Mouse (Mus musculus) adrenal gland (tissue): ENCODE data around the gene Abca5.
"Not testable (repeated sequence)": the region's sequence is repeated elsewhere in the genome, so short reads cannot be mapped to it uniquely, and the experiment has no call there.

Source experiments
- intact Hi-C: fragments of 180-260 bp; cut with DNase I; formaldehyde crosslinking; loops from one replicate; pipeline ENCODE4 v1.15.1; 2025
- long read RNA-seq, 2 experiments: library from polyadenylated mRNA; unstranded; transcript quantifications; one replicate each; pipeline ENCODE4 v2.0.0; 2020; ENCODE audit warnings: borderline replicate concordance in 1 of 2; ENCODE audit not compliant: insufficient replicate concordance in 1 of 2

Gene Abca5
- long read RNA-seq, experiment 1, result 0 reads
- long read RNA-seq, experiment 2, result 0 reads

GRCm38 (mm10) chr11:110337289-110338245 lies at the start of gene Abca5:
Gene Abca5 (minus strand): TSS chr11:110337716.
- intact Hi-C loops, result no loop called here

GRCm38 (mm10) chr11:110385487-110385886 lies 48.0 kb upstream of the Abca5 start:
- intact Hi-C loops, result no loop called here

GRCm38 (mm10) chr11:110380310-110380668 lies 42.8 kb upstream of the Abca5 start:
- intact Hi-C loops, result no loop called here

- intact Hi-C loops, result no loop called here
Measured at GRCm38 (mm10) chr11:110379661-110380309, 42.3 kb upstream of the Abca5 start.

GRCm38 (mm10) chr11:110374036-110374435 lies 36.5 kb upstream of the Abca5 start:
- intact Hi-C loops, result no loop called here

- intact Hi-C loops, result no loop called here
Measured at GRCm38 (mm10) chr11:110372266-110372954, 34.9 kb upstream of the Abca5 start.

GRCm38 (mm10) chr11:110371827-110372226 lies 34.3 kb upstream of the Abca5 start:
- intact Hi-C loops, result no loop called here

GRCm38 (mm10) chr11:110369312-110370019 lies 31.9 kb upstream of the Abca5 start:
- intact Hi-C loops, result loop anchor here (5.0 kb wide), 1 partner anchor 113 kb away; no protein-coding TSS in a partner anchor

- intact Hi-C loops, result loop anchor here (5.0 kb wide), 1 partner anchor 115 kb away; no protein-coding TSS in a partner anchor
Measured at GRCm38 (mm10) chr11:110367638-110368037, 30.1 kb upstream of the Abca5 start.

- intact Hi-C loops, result loop anchor here (5.0 kb wide), 1 partner anchor 115 kb away; no protein-coding TSS in a partner anchor
Measured at GRCm38 (mm10) chr11:110366902-110367301, 29.4 kb upstream of the Abca5 start.

- intact Hi-C loops, result loop anchor here (2.0 to 5.0 kb wide), 2 partner anchors 117 to 132 kb away; no protein-coding TSS in a partner anchor
Measured at GRCm38 (mm10) chr11:110365016-110365415, 27.5 kb upstream of the Abca5 start.

- intact Hi-C loops, result no loop called here
Measured at GRCm38 (mm10) chr11:110357756-110358551, 20.4 kb upstream of the Abca5 start.

GRCm38 (mm10) chr11:110355131-110355530 lies 17.6 kb upstream of the Abca5 start:
- intact Hi-C loops, result not testable (repeated sequence)

- intact Hi-C loops, result no loop called here
Measured at GRCm38 (mm10) chr11:110354261-110354660, 16.7 kb upstream of the Abca5 start.

GRCm38 (mm10) chr11:110348170-110348569 lies 10.7 kb upstream of the Abca5 start:
- intact Hi-C loops, result no loop called here

- intact Hi-C loops, result no loop called here
Measured at GRCm38 (mm10) chr11:110347768-110348167, 10.3 kb upstream of the Abca5 start.

GRCm38 (mm10) chr11:110336814-110337288 lies 665 bp downstream of the Abca5 start:
- intact Hi-C loops, result no loop called here

GRCm38 (mm10) chr11:110330093-110330492 lies 7.4 kb downstream of the Abca5 start:
- intact Hi-C loops, result no loop called here

GRCm38 (mm10) chr11:110322266-110322665 lies 15.2 kb downstream of the Abca5 start:
- intact Hi-C loops, result no loop called here
